Mouse (Mus musculus): ENCODE data around the gene AC124108.1. TPM values are rescaled to one million over a fixed set of nuclear protein-coding genes. Genes with fewer than 3 reads are reported as not detected.

AC124108.1 gene
- polyA plus RNA-seq, 2 experiments: 0.14 to 0.80 TPM

- TF ChIP-seq POLR2A (IDR thresholded peaks at IDR 0.05; ENCODE audit: borderline replicate concordance, extremely low read depth, insufficient read depth, insufficient read length): no peak
- DNase-seq (ENCODE audit: low spot score): no peak
- WGBS: 4% methylated on average over 15 of the region's 16 CpGs
- peaks cover 17% of the 10 kb centered on the region for H3K4me1 ChIP-seq (ENCODE audit: control insufficient read depth, insufficient read depth, low read length)
- H3K4me2 ChIP-seq (replicated peaks; ENCODE audit: low read depth, low read length, severe bottlenecking): peak overlapping the region; percentile 91
- no peaks in the 10 kb centered on the region for H3K36me3 ChIP-seq (ENCODE audit: control insufficient read depth, insufficient read depth, low read length)
- peaks cover 43% of the 10 kb centered on the region for H3K27me3 ChIP-seq (ENCODE audit: control insufficient read depth, insufficient read depth, low read length)
- H3K27ac ChIP-seq (replicated peaks; ENCODE audit: low read depth, low read length): no peak overlapping the region
- no peak overlapping the region for H3K9ac ChIP-seq (ENCODE audit: low read depth, low read length, severe bottlenecking)
- no peak for ATAC-seq (ENCODE audit: low FRiP score, low read depth)
- H3K4me3 ChIP-seq (replicated peaks; ENCODE audit: low read length): peak overlapping the region; percentile 54
- H3K9me3 ChIP-seq (ENCODE audit: control insufficient read depth, low read length): no peaks in the 10 kb centered on the region
These were observed 776 bp downstream of the AC124108.1 start for GRCm38 (mm10) chr1:132191786-132192680.

GRCm38 (mm10) chr1:132193806-132194205 is 2.5 kb downstream of the AC124108.1 start:
- no peak for TF ChIP-seq POLR2A (IDR thresholded peaks at IDR 0.05; ENCODE audit: borderline replicate concordance, extremely low read depth, insufficient read depth, insufficient read length)
- no peak for ATAC-seq (ENCODE audit: low FRiP score, low read depth)
- no peak overlapping the region for H3K4me3 ChIP-seq (replicated peaks; ENCODE audit: low read length)
- H3K27ac ChIP-seq (replicated peaks; ENCODE audit: low read depth, low read length): no peak overlapping the region
- peaks cover 23% of the 10 kb centered on the region for H3K4me1 ChIP-seq (ENCODE audit: control insufficient read depth, insufficient read depth, low read length)
- no peak overlapping the region for H3K9ac ChIP-seq (ENCODE audit: low read depth, low read length, severe bottlenecking)
- no peaks in the 10 kb centered on the region for H3K36me3 ChIP-seq (ENCODE audit: control insufficient read depth, insufficient read depth, low read length)
- H3K27me3 ChIP-seq (ENCODE audit: control insufficient read depth, insufficient read depth, low read length): peaks cover 38% of the 10 kb centered on the region
- no peak for DNase-seq (ENCODE audit: low spot score)
- H3K9me3 ChIP-seq (ENCODE audit: control insufficient read depth, low read length): no peaks in the 10 kb centered on the region
- 66% methylated on average over 3 of the region's 3 CpGs for WGBS
- H3K4me2 ChIP-seq (replicated peaks; ENCODE audit: low read depth, low read length, severe bottlenecking): no peak overlapping the region

GRCm38 (mm10) chr1:132194624-132195023 is 3.4 kb downstream of the AC124108.1 start:
- Histone ChIP-seq H3K36me3 (ENCODE audit: control insufficient read depth, insufficient read depth, low read length) (no peaks in the 10 kb centered on the region), H3K9me3 (ENCODE audit: control insufficient read depth, low read length) (no peaks in the 10 kb centered on the region), H3K4me2 (replicated peaks; ENCODE audit: low read depth, low read length, severe bottlenecking) (no peak overlapping the region), H3K9ac (ENCODE audit: low read depth, low read length, severe bottlenecking) (no peak overlapping the region), H3K27me3 (ENCODE audit: control insufficient read depth, insufficient read depth, low read length) (peaks cover 32% of the 10 kb centered on the region), H3K27ac (replicated peaks; ENCODE audit: low read depth, low read length) (no peak overlapping the region), H3K4me1 (ENCODE audit: control insufficient read depth, insufficient read depth, low read length) (peaks cover 23% of the 10 kb centered on the region), H3K4me3 (replicated peaks; ENCODE audit: low read length) (no peak overlapping the region)
- no peak for TF ChIP-seq POLR2A (IDR thresholded peaks at IDR 0.05; ENCODE audit: borderline replicate concordance, extremely low read depth, insufficient read depth, insufficient read length)
- DNase-seq (ENCODE audit: low spot score): no peak
- 66% methylated on average over 3 of the region's 3 CpGs for WGBS
- ATAC-seq (ENCODE audit: low FRiP score, low read depth): no peak

- H3K36me3 ChIP-seq (ENCODE audit: control insufficient read depth, insufficient read depth, low read length): no peaks in the 10 kb centered on the region
- ATAC-seq (ENCODE audit: low FRiP score, low read depth) (no peak), DNase-seq (ENCODE audit: low spot score) (no peak)
- peaks cover 27% of the 10 kb centered on the region for H3K4me1 ChIP-seq (ENCODE audit: control insufficient read depth, insufficient read depth, low read length)
- no peaks in the 10 kb centered on the region for H3K9me3 ChIP-seq (ENCODE audit: control insufficient read depth, low read length)
- no peak overlapping the region for H3K27ac ChIP-seq (replicated peaks; ENCODE audit: low read depth, low read length)
- no peak overlapping the region for H3K4me2 ChIP-seq (replicated peaks; ENCODE audit: low read depth, low read length, severe bottlenecking)
- H3K9ac ChIP-seq (ENCODE audit: low read depth, low read length, severe bottlenecking): no peak overlapping the region
- 54% methylated on average over 9 of the region's 9 CpGs for WGBS
- no peak overlapping the region for H3K4me3 ChIP-seq (replicated peaks; ENCODE audit: low read length)
- TF ChIP-seq POLR2A (IDR thresholded peaks at IDR 0.05; ENCODE audit: borderline replicate concordance, extremely low read depth, insufficient read depth, insufficient read length): no peak
- H3K27me3 ChIP-seq (ENCODE audit: control insufficient read depth, insufficient read depth, low read length): peaks cover 27% of the 10 kb centered on the region
These were observed 3.8 kb downstream of the AC124108.1 start for GRCm38 (mm10) chr1:132195100-132195499.

GRCm38 (mm10) chr1:132195681-132196080 is 4.4 kb downstream of the AC124108.1 start:
- no peak for TF ChIP-seq POLR2A (IDR thresholded peaks at IDR 0.05; ENCODE audit: borderline replicate concordance, extremely low read depth, insufficient read depth, insufficient read length)
- Histone ChIP-seq H3K27me3 (ENCODE audit: control insufficient read depth, insufficient read depth, low read length) (peaks cover 23% of the 10 kb centered on the region), H3K9ac (ENCODE audit: low read depth, low read length, severe bottlenecking) (no peak overlapping the region), H3K4me3 (replicated peaks; ENCODE audit: low read length) (no peak overlapping the region), H3K36me3 (ENCODE audit: control insufficient read depth, insufficient read depth, low read length) (no peaks in the 10 kb centered on the region), H3K9me3 (ENCODE audit: control insufficient read depth, low read length) (no peaks in the 10 kb centered on the region), H3K4me2 (replicated peaks; ENCODE audit: low read depth, low read length, severe bottlenecking) (no peak overlapping the region), H3K27ac (replicated peaks; ENCODE audit: low read depth, low read length) (no peak overlapping the region), H3K4me1 (ENCODE audit: control insufficient read depth, insufficient read depth, low read length) (peaks cover 33% of the 10 kb centered on the region)
- DNase-seq (ENCODE audit: low spot score): no peak
- WGBS: 38% methylated on average over 5 of the region's 5 CpGs
- ATAC-seq (ENCODE audit: low FRiP score, low read depth): no peak

Measured in limb, embryonic 14.5 days (tissue).